Mouse (Mus musculus) limb, embryonic 11.5 days (tissue): ENCODE results near the gene H2-Oa. TPM values are rescaled to one million over a fixed set of nuclear protein-coding genes. Genes with fewer than 3 reads are reported as not detected.
A peak's percentile ranks its signal among the peaks of the same experiment; 100 is the strongest.

Experiments used
- ATAC-seq: fragments of 200-750 bp; cut with Nextera tagmentation; 2 replicates; pipeline ENCODE4 v1.8.0; 2017; ENCODE audit warnings: low read depth; ENCODE audit not compliant: insufficient number of reproducible peaks, low FRiP score, low TSS enrichment
- DNase-seq: peaks from one replicate; pipeline ENCODE4 v3.0.0-alpha.2; 2015; ENCODE audit warnings: low spot score
- H3K27ac ChIP-seq: fragments of 300-500 bp; sonication (generic); replicated peaks from 2 replicates; pipeline ENCODE4 v1.5.1; 2014; ENCODE audit warnings: low read depth, mild to moderate bottlenecking, low read length
- H3K27me3 ChIP-seq: fragments of 300-500 bp; sonication (generic); 2 replicates; pipeline ENCODE4 v1.6.1; 2014; ENCODE audit warnings: mild to moderate bottlenecking, low read length, mixed read lengths; ENCODE audit not compliant: control insufficient read depth, insufficient read depth
- H3K36me3 ChIP-seq: fragments of 300-500 bp; sonication (generic); 2 replicates; pipeline ENCODE4 v1.6.1; 2014; ENCODE audit warnings: mild to moderate bottlenecking, low read length, moderate library complexity, mixed read lengths; ENCODE audit not compliant: control insufficient read depth, insufficient read depth
- H3K4me1 ChIP-seq: fragments of 300-500 bp; sonication (generic); 2 replicates; pipeline ENCODE4 v1.6.1; 2014; ENCODE audit warnings: low read length, mixed read lengths; ENCODE audit not compliant: control insufficient read depth, insufficient read depth
- H3K4me2 ChIP-seq: fragments of 300-500 bp; sonication (generic); 2 replicates; pipeline ENCODE4 v1.6.1; 2014; ENCODE audit warnings: low read depth, mild to moderate bottlenecking, moderate library complexity; ENCODE audit not compliant: severe bottlenecking
- H3K4me3 ChIP-seq: fragments of 300-500 bp; sonication (generic); 2 replicates; pipeline ENCODE4 v1.5.1; 2014; ENCODE audit warnings: low read depth, low read length
- H3K9ac ChIP-seq: fragments of 300-500 bp; sonication (generic); 2 replicates; pipeline ENCODE4 v1.6.1; 2014; ENCODE audit warnings: mild to moderate bottlenecking, low read length
- H3K9me3 ChIP-seq: fragments of 300-500 bp; sonication (generic); 2 replicates; pipeline ENCODE4 v1.6.1; 2016; ENCODE audit warnings: low read length; ENCODE audit not compliant: control insufficient read depth
- WGBS: fragments of 180-500 bp; shearing (Covaris S2); extraction: QIAGEN DNeasy Blood & Tissue Kit; methylation state at CpG from one replicate; pipeline ENCODE4 v1.1.7; 2014; 5-methylcytosine and 5-hydroxymethylcytosine counted together
- polyA plus RNA-seq: library from polyadenylated mRNA; unstranded; fragments of >200 nt; fragmentation: Nextera tagmentation; extraction: Ambion mirVana; gene quantifications from 2 replicates; pipeline ENCODE4 v1.2.1, GENCODE M21; 2014

H2-Oa gene
- polyA plus RNA-seq: 0.55 and 1.2 TPM in 2 replicates

DNA sequence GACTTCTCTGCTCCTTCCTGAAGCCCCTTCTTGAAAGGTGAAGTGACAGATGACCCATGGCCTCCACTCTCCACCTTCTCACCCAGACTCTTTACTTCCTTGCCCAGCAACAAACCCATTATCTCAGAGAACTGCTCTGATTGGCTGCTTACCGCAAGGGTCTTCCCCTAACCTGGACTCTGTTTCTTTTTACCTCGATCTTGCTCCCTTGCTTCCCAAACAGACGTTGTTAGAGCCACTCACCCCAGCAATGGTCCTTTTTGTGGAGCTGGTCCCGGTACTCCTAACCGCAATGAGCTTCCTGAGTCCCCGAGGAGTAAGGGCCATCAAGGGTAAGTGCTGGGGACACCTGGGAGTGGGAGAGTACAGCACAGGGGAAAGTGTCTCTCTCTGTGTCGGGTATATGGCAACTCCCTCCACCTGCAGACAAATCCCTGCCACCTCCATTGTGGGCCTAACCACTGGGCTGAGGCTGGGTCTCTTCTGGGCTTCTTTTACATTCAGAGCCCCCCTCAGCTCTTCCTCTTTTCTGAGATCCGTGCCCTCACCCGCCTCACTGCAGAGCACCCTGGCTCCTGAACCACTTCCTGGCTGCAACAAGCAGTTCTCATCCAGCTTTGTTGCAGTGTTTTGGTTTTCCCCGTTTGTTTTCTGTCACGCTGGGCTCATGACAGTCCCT lies at the start of gene H2-Oa:
Gene H2-Oa (plus strand): TSS at position 144 of the 679 bp plus-strand sequence.
- Histone ChIP-seq H3K27me3 (no peaks in the 10 kb centered on the region), H3K4me1 (0 out of 2 replicates have a peak, but pooled peaks cover 5% of the 10 kb centered on the region), H3K27ac (no peak within 1 kb of the TSS), H3K36me3 (no peaks in the 10 kb centered on the region), H3K9ac (no peak within 1 kb of the TSS; the same call in 1 of the 2 replicates), H3K4me2 (no peak within 1 kb of the TSS), H3K4me3 (no peak within 1 kb of the TSS), H3K9me3 (no peaks in the 10 kb centered on the region)
- no peak for ATAC-seq
- no peak for DNase-seq
- WGBS: 38% methylated on average over 11 of the region's 11 CpGs

DNA sequence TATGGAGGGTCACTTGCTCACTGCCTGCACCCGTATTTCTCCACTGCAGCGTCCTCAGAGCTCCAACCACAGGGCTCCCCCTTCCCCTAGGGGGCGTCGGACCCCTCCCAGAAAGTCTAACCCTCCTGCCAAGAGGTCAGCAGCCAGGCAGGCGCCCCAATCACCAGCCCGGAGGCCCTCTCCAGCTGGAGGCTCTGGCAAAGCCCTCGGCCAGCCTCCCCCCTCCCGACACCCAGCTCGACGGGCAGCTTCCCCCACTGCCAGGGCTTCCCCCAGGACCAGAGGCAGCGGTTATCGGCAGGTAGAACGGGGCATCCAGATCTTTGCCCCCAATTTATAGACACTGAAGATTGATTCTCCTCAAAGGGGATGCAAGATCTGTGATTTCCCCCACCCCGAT lies 46.2 kb upstream of the H2-Oa start:
- no peak for ATAC-seq
- H3K4me2 ChIP-seq: no peak overlapping the region
- no peak overlapping the region for H3K9ac ChIP-seq
- no peaks in the 10 kb centered on the region for H3K9me3 ChIP-seq
- WGBS: 70% methylated on average over 14 of the region's 14 CpGs
- H3K36me3 ChIP-seq: no peaks in the 10 kb centered on the region
- peaks cover 7% of the 10 kb centered on the region for H3K4me1 ChIP-seq
- no peak overlapping the region for H3K27ac ChIP-seq
- H3K27me3 ChIP-seq: no peaks in the 10 kb centered on the region
- no peak overlapping the region for H3K4me3 ChIP-seq
- DNase-seq: no peak

DNA sequence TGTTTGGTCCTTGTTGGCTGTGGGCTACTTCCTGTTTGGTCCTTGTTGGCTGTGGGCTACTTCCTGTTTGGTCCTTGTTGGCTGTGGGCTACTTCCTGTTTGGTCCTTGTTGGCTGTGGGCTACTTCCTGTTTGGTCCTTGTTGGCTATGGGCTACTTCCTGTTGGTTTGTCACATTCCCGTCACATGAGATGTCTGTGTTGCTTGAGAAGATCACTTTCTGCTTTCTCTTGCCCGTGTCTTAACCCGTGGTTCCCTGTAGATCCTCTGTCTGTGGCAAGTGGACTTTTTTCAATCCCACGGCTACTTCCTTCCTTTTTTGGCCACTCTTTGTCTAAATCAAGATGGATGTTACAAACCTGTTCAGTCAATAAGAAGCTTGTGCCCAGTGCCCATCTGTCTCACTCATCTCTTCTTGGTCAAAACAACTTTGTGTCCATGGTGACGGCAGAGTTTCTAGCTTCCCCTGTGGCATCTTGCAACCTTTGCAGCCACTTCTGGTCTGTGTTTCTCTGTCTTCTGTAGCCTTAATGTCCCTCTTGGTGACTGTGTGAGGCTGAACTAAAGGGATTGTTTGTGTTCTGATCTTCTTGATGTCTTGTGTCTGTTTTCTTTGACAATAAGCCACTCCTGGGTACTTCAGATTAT lies 44.6 kb upstream of the H2-Oa start:
- no peak overlapping the region for H3K4me2 ChIP-seq
- no peak overlapping the region for H3K27ac ChIP-seq
- no peak for DNase-seq
- H3K9me3 ChIP-seq: no peaks in the 10 kb centered on the region
- no peak overlapping the region for H3K9ac ChIP-seq
- ATAC-seq: no peak
- no peaks in the 10 kb centered on the region for H3K36me3 ChIP-seq
- H3K4me1 ChIP-seq: no peaks in the 10 kb centered on the region
- H3K4me3 ChIP-seq: no peak overlapping the region
- H3K27me3 ChIP-seq: no peaks in the 10 kb centered on the region
- WGBS: 91% methylated on average over 5 of the region's 5 CpGs

DNA sequence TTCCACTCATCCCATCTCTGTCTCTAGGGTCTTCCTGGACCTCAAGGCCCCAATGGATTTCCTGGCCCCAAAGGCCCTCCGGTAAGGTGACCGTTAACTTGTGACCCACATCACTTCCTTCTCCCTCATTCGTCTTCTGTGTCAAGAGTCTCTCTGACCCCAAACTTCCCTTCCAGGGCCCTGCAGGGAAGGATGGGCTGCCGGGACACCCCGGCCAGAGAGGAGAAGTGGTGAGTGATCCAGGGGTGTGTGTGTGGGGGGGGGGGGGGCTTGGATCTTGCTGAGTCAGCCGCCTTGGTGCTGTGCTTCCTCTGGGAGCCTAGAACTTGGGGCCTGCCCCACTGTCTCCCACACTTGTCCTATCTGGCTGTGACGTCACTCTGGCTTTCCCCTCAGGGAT lies 34.9 kb upstream of the H2-Oa start:
- ATAC-seq (no peak), DNase-seq (no peak)
- Histone ChIP-seq H3K27ac (no peak overlapping the region), H3K4me1 (no peaks in the 10 kb centered on the region), H3K36me3 (no peaks in the 10 kb centered on the region), H3K9me3 (no peaks in the 10 kb centered on the region), H3K27me3 (no peaks in the 10 kb centered on the region), H3K9ac (no peak overlapping the region), H3K4me2 (no peak overlapping the region), H3K4me3 (no peak overlapping the region)
- 73% methylated on average over 7 of the region's 7 CpGs for WGBS

DNA sequence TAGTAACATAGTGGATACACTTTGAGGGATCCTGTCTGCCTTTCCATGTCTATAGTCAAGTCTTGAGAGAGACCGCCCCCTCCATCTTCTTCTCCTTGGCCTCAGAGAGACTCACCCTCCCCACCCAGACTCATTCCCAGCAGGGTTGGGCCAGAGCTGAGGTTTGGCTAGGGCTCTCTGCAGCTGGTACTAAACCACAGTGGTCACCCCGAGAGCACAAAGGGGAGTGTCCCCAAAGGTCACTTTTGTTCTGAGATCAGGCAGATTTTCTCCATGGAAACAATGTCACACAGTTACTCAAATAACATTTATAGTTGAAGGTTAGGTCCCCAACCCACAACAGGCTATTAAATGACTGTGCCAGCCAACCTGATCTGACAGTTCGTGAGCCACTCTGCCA lies 23.3 kb upstream of the H2-Oa start:
- Histone ChIP-seq H3K9ac (no peak overlapping the region), H3K4me2 (no peak overlapping the region), H3K27ac (no peak overlapping the region), H3K4me3 (no peak overlapping the region), H3K4me1 (no peaks in the 10 kb centered on the region), H3K9me3 (no peaks in the 10 kb centered on the region), H3K27me3 (no peaks in the 10 kb centered on the region), H3K36me3 (no peaks in the 10 kb centered on the region)
- DNase-seq (no peak), ATAC-seq (no peak)
- WGBS: 55% methylated on average over 3 of the region's 3 CpGs

DNA sequence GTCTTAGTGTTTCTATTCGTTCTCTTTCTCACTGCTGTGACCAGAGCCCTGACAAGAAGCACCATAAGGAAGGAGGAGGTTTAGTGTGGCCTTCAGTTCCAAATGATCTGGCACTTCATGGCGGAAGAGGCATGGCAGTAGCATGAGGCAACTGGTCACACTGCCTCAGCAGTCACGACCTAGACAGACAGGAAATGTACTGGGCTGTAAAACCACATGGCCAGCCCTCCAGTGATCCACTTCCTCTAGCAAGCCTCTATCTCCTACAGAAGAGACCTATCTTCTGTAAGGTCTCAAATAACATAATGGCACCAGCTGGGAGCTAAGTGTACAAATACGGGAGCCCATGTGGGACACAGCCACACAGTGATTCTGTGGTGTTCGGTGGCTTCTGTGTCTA lies 20.0 kb upstream of the H2-Oa start:
- H3K9me3 ChIP-seq: no peaks in the 10 kb centered on the region
- ATAC-seq (no peak), DNase-seq (no peak)
- no peak overlapping the region for H3K4me2 ChIP-seq
- no peak overlapping the region for H3K27ac ChIP-seq
- H3K36me3 ChIP-seq: no peaks in the 10 kb centered on the region
- peaks cover 10% of the 10 kb centered on the region; the same call in 1 of the 2 replicates for H3K27me3 ChIP-seq
- no peak overlapping the region for H3K9ac ChIP-seq
- no peaks in the 10 kb centered on the region for H3K4me1 ChIP-seq
- no peak overlapping the region for H3K4me3 ChIP-seq
- 67% methylated on average over 5 of the region's 5 CpGs for WGBS

DNA sequence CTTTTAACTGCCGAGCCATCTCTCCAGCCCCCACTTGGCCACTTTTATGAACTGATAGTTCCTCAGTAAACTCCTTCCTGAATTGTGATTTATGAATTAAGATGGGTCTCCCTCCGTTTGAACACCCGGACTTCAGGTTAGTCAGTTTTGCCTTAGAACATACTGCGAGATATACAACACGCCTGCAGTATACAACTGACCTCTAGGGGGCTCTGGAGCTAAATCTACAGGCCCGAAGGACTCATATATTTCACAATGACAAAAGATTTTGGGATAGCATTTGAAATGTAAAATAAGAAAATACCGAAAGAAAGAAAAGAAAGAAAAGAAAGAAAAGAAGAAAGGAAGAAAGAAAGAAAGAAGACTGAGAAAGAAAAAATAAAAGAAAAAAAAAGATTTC lies 16.9 kb upstream of the H2-Oa start:
- no peak overlapping the region for H3K27ac ChIP-seq
- H3K27me3 ChIP-seq: peaks cover 12% of the 10 kb centered on the region; the same call in 1 of the 2 replicates
- no peak overlapping the region for H3K4me3 ChIP-seq
- no peak overlapping the region for H3K4me2 ChIP-seq
- ATAC-seq (no peak), DNase-seq (peak; percentile 78)
- no peaks in the 10 kb centered on the region for H3K4me1 ChIP-seq
- WGBS: 38% methylated on average over 7 of the region's 7 CpGs
- H3K9ac ChIP-seq: no peak overlapping the region
- no peaks in the 10 kb centered on the region for H3K36me3 ChIP-seq
- no peaks in the 10 kb centered on the region for H3K9me3 ChIP-seq

DNA sequence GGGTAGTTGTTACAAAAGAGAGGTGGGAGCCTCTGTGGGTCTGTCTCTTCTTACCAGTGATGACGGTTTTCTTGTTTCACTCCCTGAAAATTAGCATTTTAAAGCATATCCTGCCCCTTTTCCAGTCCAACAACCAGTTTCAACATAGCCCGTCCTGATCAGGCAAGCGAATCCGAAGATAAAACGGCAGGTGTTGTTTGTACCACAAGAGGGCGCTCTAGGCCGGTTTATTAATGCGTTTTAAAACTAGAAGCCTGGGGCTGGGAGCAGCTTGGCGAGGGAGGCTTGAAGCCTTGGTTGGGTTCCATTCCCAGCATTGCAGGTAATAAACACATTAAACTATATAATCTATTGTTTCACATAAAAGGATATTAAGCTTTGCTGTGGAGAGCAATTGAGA lies 14.6 kb upstream of the H2-Oa start:
- Histone ChIP-seq H3K36me3 (no peaks in the 10 kb centered on the region), H3K9ac (no peak overlapping the region), H3K4me2 (no peak overlapping the region), H3K27me3 (peaks cover 12% of the 10 kb centered on the region; the same call in 1 of the 2 replicates), H3K4me1 (no peaks in the 10 kb centered on the region), H3K27ac (no peak overlapping the region), H3K9me3 (no peaks in the 10 kb centered on the region), H3K4me3 (no peak overlapping the region)
- 3% methylated on average over 9 of the region's 9 CpGs for WGBS
- ATAC-seq: no peak
- peak; percentile 87 for DNase-seq
